Mouse (Mus musculus) naive thymus-derived CD4-positive, alpha-beta T cell, adult 2 months (primary cell): ENCODE data around the gene Sumo1.

Experiments
- DNase-seq: peaks from one replicate; pipeline ENCODE4 v3.0.0-alpha.2; 2011; ENCODE audit warnings: low read depth

Gene Sumo1

DNA sequence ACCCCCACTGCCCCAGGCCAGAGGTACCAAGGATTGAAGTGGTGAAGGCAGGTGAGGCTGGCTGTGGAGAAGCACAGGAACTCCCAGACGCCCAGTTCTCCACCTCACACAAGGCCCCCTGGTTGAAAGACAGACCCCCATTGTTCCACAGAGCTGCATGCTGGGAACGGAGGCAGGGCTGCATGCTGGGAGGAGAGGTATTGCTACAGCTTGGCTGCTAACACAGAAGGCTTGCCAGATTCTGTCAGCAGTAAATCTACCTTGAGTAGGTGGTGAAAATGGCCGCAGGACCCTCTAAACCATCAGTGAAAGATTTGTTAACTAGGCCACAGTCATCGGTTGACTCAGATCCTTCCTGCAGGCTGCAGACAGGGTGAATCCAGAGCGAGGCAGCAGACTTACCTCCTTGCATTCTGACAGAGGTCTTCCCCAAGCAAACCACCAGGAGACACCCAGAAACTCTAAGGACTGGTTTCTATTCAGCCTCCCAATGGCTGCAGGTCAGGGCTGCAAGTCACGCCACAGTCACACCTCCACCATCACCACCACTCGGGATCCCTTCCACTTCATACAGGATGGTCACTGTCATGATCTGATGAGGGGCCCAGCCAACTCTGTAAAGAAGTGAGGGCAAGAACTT is 121.5 kb downstream of the Sumo1 start:
- no peak for DNase-seq

DNA sequence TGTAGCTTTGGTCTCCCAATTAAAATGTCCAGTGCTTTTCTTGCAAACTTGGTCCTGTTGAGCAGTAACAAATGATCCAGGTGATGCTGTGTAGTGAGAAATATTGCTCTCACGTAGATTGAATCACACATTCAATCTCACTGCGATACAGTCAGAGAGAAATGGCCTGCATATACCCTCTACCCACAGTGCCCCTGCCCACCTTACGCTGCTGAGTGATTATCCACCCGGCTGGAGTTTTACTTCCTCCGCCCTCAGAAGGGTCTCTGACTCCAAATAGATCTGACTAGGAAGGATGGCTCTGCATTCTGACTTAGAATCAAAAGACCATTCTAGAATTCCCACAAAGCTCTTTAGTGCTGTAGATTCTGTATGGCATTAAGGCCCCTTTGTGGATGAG is 122.1 kb downstream of the Sumo1 start:
- DNase-seq: no peak

DNA sequence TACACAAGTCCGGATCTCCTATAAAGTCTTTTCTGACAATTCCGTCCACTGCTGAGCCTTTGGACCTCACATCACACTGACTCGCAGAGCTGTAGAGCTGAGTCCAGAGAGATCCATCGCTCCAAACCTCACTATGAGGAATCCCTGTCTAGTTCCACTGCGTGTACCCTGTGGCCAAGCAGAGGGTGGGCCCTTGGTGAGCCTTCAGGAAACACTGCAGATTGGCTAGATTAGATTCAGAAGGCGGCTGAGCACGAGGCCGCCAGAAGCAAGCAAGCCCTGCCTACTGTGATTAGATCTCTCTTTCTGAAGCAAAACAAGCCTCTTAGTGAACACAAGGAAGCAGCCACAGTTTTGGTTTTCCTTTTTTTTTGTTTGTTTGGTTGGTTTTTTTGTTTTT is 126.7 kb downstream of the Sumo1 start:
- no peak for DNase-seq

DNA sequence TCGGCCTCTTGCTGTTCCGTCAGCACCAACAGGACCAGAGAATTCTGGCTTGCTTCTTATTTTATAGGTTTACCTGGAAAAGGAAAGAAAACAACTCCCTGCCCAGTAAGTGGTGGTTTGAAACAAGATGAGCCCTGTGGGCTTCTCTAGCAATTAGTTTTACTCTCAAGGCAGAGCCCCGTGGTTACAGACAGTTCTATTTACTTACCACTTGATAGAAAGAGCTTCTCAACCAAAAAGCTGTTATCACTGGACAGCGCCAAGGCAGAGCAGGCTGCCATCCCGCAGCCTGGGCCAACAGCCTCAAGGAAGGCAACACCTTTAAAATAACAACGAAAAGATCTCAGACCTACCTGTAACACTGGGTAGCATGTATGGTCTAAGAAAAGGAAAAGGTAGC is 128.4 kb downstream of the Sumo1 start:
- DNase-seq: no peak

DNA sequence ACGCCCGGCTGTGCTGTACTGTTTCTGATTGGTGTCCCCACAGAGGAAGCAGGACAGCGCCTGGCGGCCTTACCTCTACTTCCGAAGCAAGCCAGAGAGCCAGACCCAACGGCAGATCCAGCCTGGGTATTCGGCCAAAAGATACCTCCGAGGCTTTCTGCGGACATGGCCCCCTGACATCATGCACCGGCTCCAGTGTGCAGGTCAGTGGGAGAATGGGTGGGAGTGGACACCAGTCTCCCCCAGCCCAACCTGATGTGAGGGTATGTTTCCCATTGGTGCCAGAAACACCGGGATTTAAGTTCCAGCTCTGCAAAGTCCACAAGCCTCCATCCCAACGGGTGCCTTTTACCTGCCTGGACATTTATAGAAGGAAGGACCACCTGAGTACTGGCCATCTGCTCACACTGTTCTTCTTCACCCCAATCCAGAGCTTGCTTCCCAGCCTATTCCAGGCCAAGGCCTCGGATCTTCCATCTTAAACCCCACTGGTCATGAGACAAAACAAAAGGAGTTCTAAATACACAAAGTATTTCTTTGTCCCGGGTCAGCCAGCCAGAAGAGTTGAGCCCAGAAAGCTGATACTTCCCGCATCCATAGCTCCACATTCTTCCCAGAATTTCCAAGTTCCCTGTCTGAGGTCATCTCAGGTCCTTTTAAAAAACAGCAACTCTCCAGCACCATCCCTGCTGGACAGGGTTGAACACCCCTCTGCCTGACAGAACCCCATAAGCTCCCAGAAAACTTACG is 129.2 kb downstream of the Sumo1 start:
- no peak for DNase-seq

DNA sequence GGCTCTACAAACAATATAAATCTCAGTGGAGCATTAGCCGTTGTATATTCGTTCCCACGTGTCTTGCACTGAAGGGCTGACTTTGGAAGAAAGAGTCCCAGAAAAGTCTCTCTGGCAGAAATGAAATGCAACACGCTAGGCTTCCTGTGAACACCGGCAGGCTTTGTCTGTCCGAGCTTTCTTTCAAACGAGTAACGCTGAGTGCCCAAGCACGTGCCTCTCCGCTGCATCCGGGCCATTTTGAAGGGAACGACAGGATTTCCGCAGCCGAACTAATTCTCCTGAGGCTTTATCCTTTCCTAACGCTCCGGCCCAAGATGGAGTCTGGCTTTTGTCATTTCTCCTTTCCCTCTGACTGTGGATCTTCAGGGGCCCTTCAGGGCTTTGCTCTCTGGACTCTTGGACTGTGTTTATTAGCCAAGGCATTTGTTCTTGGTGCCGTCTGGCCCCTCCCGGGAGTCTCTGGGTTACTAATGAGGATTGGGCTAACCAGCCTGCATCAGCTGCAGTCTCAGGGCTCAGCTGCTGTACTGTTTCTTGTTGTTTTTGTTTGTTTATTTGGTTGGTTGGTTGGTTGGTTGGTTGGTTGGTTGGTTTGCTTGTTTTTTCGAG is 130.0 kb downstream of the Sumo1 start:
- no peak for DNase-seq

DNA sequence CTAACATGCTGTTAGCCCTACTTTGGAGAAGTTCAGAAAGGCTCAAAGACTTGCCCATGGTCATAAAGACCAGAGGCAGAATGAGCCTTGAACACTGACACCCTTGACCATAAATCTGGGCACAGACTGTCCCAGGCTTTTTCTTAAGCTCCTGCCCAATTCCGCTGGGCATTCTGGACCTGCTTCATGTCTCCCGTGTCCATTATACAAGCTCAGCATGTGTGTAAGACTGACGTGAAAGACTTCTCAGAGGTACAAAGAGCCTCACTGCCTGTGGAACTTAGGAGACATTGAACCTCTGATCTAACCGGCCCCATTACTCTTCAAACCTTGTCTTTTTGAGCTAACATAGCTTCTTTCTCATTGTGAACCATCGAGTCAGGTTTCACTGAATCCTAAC is 132.3 kb downstream of the Sumo1 start:
- no peak for DNase-seq
